In the genomic region with DNA sequence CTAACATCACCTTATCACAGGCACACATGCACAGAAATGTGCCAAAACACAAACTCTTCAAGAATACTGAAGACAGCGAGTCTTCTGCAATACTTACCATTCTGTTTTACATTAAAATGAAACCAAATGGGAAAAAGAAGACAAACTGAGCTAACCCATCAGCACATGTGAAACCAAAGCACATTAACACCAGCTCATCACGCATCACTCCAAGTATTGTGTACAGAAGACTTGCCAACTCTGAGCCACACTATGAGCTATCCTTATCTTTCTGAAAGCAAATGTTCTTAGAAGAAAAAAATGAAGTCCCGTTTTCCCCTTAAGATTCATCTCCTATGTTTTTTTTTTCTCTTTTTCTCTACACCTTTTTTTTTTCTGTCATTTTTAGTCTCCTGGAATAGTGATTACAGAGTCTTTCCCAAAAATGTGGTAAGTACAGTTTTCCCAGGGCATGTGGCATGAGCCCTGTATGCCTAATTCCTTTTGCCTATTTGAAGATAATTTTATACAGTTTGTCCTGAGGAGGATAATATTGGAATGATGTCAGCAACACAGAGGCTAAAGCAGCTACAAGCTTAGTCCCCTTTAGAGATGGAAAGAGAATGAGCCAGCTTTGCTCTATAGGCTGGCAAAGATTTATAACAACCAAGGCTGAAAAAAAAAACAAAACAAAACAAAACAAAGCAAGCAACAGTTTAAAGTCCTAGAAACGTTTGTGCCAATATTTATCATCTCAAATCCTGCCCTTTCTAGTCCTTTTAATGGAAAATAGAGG, we compare ENCODE assay signal across 24 mouse cellular contexts.
"Had no signal": no experiment of that assay in that cellular context is flagged by ENCODE, and none has a peak within 500 bp of the region (broad histone marks: within the 10 kb centered on the region; RNA-seq: fewer than 3 reads in every experiment).

No protein-coding gene starts in this region.

- H3K9ac ChIP-seq: intestine, embryonic 15.5 days; kidney, embryonic 15.5 days; limb, embryonic 12.5 days; limb, embryonic 15.5 days; liver, embryonic 14.5 days; liver, postnatal 0 days; midbrain, embryonic 13.5 days; neural tube, embryonic 13.5 days had no signal

- H3K27me3 ChIP-seq: intestine, embryonic 15.5 days; kidney, embryonic 15.5 days; limb, embryonic 12.5 days; limb, embryonic 15.5 days; megakaryocyte, embryonic 14.5 days; midbrain, embryonic 13.5 days; neural tube, embryonic 13.5 days had no signal

- H3K4me1 ChIP-seq: intestine, embryonic 15.5 days; kidney, embryonic 15.5 days; limb, embryonic 12.5 days; limb, embryonic 15.5 days; megakaryocyte, embryonic 14.5 days; midbrain, embryonic 10.5 days; midbrain, embryonic 13.5 days; neural tube, embryonic 13.5 days had no signal

- H3K36me3 ChIP-seq: intestine, embryonic 15.5 days; kidney, embryonic 15.5 days; limb, embryonic 12.5 days; limb, embryonic 15.5 days; midbrain, embryonic 10.5 days; midbrain, embryonic 13.5 days; neural tube, embryonic 13.5 days had no signal

- H3K4me3 ChIP-seq: intestine, embryonic 15.5 days; kidney, embryonic 15.5 days; limb, embryonic 12.5 days; limb, embryonic 15.5 days; megakaryocyte, embryonic 14.5 days; midbrain, embryonic 10.5 days; midbrain, embryonic 13.5 days; myocyte; neural tube, embryonic 13.5 days had no signal

- H3K27ac ChIP-seq: intestine, embryonic 15.5 days; kidney, embryonic 15.5 days; limb, embryonic 12.5 days; limb, embryonic 15.5 days; liver, embryonic 14.5 days; midbrain, embryonic 10.5 days; midbrain, embryonic 13.5 days; neural tube, embryonic 13.5 days; stomach, postnatal 0 days had no signal

- DNase-seq: kidney, adult 11 months; kidney, adult 8-10 months; kidney, postnatal 10 days; kidney, postnatal 4 days; left cerebral cortex, postnatal 4 days; liver, postnatal 0 days; right cerebral cortex, postnatal 14 days; right cerebral cortex, postnatal 4 days; thymus, adult 2 months; thymus, postnatal 14 days; thymus, postnatal 4 days had no signal

- H3K4me2 ChIP-seq: intestine, embryonic 15.5 days; kidney, embryonic 15.5 days; limb, embryonic 12.5 days; limb, embryonic 15.5 days; liver, embryonic 11.5 days; midbrain, embryonic 13.5 days; neural tube, embryonic 13.5 days had no signal

- H3K9me3 ChIP-seq: intestine, embryonic 15.5 days; kidney, embryonic 15.5 days; limb, embryonic 12.5 days; limb, embryonic 15.5 days; megakaryocyte, embryonic 14.5 days; midbrain, embryonic 10.5 days; midbrain, embryonic 13.5 days; neural tube, embryonic 13.5 days had no signal

- ATAC-seq: intestine, embryonic 15.5 days; liver, postnatal 0 days; midbrain, embryonic 13.5 days; midbrain, embryonic 16.5 days had no signal
